Mouse (Mus musculus) myocyte (in vitro differentiated cells): ENCODE results near the gene Peli1. TPM values are rescaled to one million over a fixed set of nuclear protein-coding genes. Genes with fewer than 3 reads are reported as not detected.

ENCODE experiments used
- H3K27me3 ChIP-seq: one replicate; pipeline ENCODE4 v1.6.1; 2011; ENCODE audit not compliant: control insufficient read depth, insufficient read depth, insufficient read length
- H3K36me3 ChIP-seq: one replicate; pipeline ENCODE4 v1.6.1; 2011; ENCODE audit not compliant: control insufficient read depth, insufficient read depth
- H3K4me2 ChIP-seq: one replicate; pipeline ENCODE4 v1.6.1; 2011; ENCODE audit warnings: low read depth, control low read depth
- H3K4me3 ChIP-seq: one replicate; pipeline ENCODE4 v1.5.1; 2011; ENCODE audit warnings: mild to moderate bottlenecking, control low read depth, moderate library complexity
- H3K79me2 ChIP-seq: one replicate; pipeline ENCODE4 v1.6.1; 2011; ENCODE audit not compliant: control insufficient read depth, insufficient read depth
- H3ac ChIP-seq: one replicate; pipeline ENCODE4 v1.6.1; 2011; ENCODE audit not compliant: control insufficient read depth, insufficient read length
- CEBPB ChIP-seq: IDR thresholded peaks from 2 replicates; pipeline ENCODE4 v1.6.1; 2011; ENCODE audit warnings: mild to moderate bottlenecking, moderate library complexity; ENCODE audit not compliant: poor library complexity, insufficient read depth, severe bottlenecking
- E2F4 ChIP-seq: IDR thresholded peaks from one replicate; pipeline ENCODE4 v1.6.1; 2011; ENCODE audit warnings: mild to moderate bottlenecking, control low read depth, moderate library complexity; ENCODE audit not compliant: insufficient read depth
- MAX ChIP-seq: IDR thresholded peaks from one replicate; pipeline ENCODE4 v1.6.1; 2011; ENCODE audit warnings: low read depth, mild to moderate bottlenecking, control low read depth
- MYOD1 ChIP-seq, 3 experiments: IDR thresholded peaks; one replicate each; pipeline ENCODE4 v1.6.1; 2011; ENCODE audit warnings: control low read depth in 2 of 3, low read depth in 2 of 3, mild to moderate bottlenecking in 2 of 3, moderate library complexity in 1 of 3; ENCODE audit not compliant: insufficient read length in 2 of 3, control insufficient read depth in 1 of 3
- MYOG ChIP-seq, 3 experiments: IDR thresholded peaks; one replicate each; pipeline ENCODE4 v1.6.1; 2011; ENCODE audit warnings: control low read depth in 2 of 3, low read depth in 2 of 3, mild to moderate bottlenecking in 2 of 3; ENCODE audit not compliant: insufficient read length in 2 of 3, control insufficient read depth in 1 of 3, insufficient read depth in 1 of 3
- POLR2A ChIP-seq: IDR thresholded peaks from one replicate; pipeline ENCODE4 v1.6.1; 2011; ENCODE audit warnings: low read depth, mild to moderate bottlenecking, control low read depth, moderate library complexity; ENCODE audit not compliant: insufficient read length
- POLR2AphosphoS2 ChIP-seq: IDR thresholded peaks from one replicate; pipeline ENCODE4 v1.6.1; 2011; ENCODE audit warnings: low read depth, control low read depth; ENCODE audit not compliant: insufficient read length
- REST ChIP-seq: IDR thresholded peaks from one replicate; pipeline ENCODE4 v1.6.1; 2011; ENCODE audit warnings: mild to moderate bottlenecking, control low read depth, moderate library complexity; ENCODE audit not compliant: insufficient read depth, insufficient read length
- SRF ChIP-seq: IDR thresholded peaks from one replicate; pipeline ENCODE4 v1.6.1; 2011; ENCODE audit warnings: low read depth; ENCODE audit not compliant: control insufficient read depth, insufficient read length
- TCF12 ChIP-seq: IDR thresholded peaks from one replicate; pipeline ENCODE4 v1.6.1; 2011; ENCODE audit warnings: mild to moderate bottlenecking, control low read depth; ENCODE audit not compliant: poor library complexity, insufficient read depth, severe bottlenecking
- TCF3 ChIP-seq: IDR thresholded peaks from one replicate; pipeline ENCODE4 v1.6.1; 2011; ENCODE audit warnings: low read depth, control low read depth; ENCODE audit not compliant: insufficient read length
- USF1 ChIP-seq: IDR thresholded peaks from one replicate; pipeline ENCODE4 v1.6.1; 2011; ENCODE audit warnings: low read depth, mild to moderate bottlenecking, control low read depth, moderate library complexity
- polyA plus RNA-seq: library from polyadenylated mRNA; unstranded; fragments of >200 nt; fragmentation: generic; extraction: Trizol; gene quantifications from one replicate; pipeline ENCODE4 v1.2.1, GENCODE M21; 2012; ENCODE audit warnings: missing spikeins

The Peli1 gene
- polyA plus RNA-seq, 1 experiment = 3.3 TPM

GRCm38 (mm10) chr11:21098457-21098856 lies 7.4 kb downstream of the Peli1 start:
- Histone ChIP-seq H3K4me2 (no peak overlapping the region), H3K27me3 (no peaks in the 10 kb centered on the region), H3K79me2 (peaks cover 46% of the 10 kb centered on the region), H3K4me3 (no peak overlapping the region), H3ac (no peak overlapping the region), H3K36me3 (no peaks in the 10 kb centered on the region)
- no peak for TF ChIP-seq CEBPB
- no peak for TF ChIP-seq USF1

GRCm38 (mm10) chr11:21100704-21101103 lies 9.6 kb downstream of the Peli1 start:
- Histone ChIP-seq H3K79me2 (peaks cover 37% of the 10 kb centered on the region), H3ac (no peak overlapping the region), H3K36me3 (no peaks in the 10 kb centered on the region), H3K4me2 (no peak overlapping the region), H3K4me3 (no peak overlapping the region), H3K27me3 (no peaks in the 10 kb centered on the region)
- TF ChIP-seq TCF12 = no peak

GRCm38 (mm10) chr11:21101286-21101685 lies 10.2 kb downstream of the Peli1 start:
- Histone ChIP-seq H3K27me3 (no peaks in the 10 kb centered on the region), H3K36me3 (no peaks in the 10 kb centered on the region), H3K4me3 (no peak overlapping the region), H3K79me2 (peaks cover 31% of the 10 kb centered on the region), H3K4me2 (no peak overlapping the region), H3ac (no peak overlapping the region)
- no peak for TF ChIP-seq SRF
- TF ChIP-seq TCF3 = no peak
- no peak for TF ChIP-seq MAX
- no peak for TF ChIP-seq POLR2AphosphoS2
- no peak for TF ChIP-seq E2F4
- TF ChIP-seq REST = no peak
- no peak for TF ChIP-seq USF1
- TF ChIP-seq MYOG (IDR thresholded peaks at IDR 0.05; ENCODE audit: control insufficient read depth in 1 of 3, insufficient read depth in 1 of 3, insufficient read length in 2 of 3, low read depth in 2 of 3) = no peak
- no peak for TF ChIP-seq MYOD1 (IDR thresholded peaks at IDR 0.05; ENCODE audit: control insufficient read depth in 1 of 3, insufficient read length in 2 of 3, low read depth in 2 of 3)
- TF ChIP-seq CEBPB = no peak
- no peak for TF ChIP-seq TCF12
- TF ChIP-seq POLR2A = no peak

GRCm38 (mm10) chr11:21102273-21103005 lies 11.3 kb downstream of the Peli1 start:
- TF ChIP-seq POLR2AphosphoS2 (no peak), E2F4 (no peak), MYOG (IDR thresholded peaks at IDR 0.05; ENCODE audit: control insufficient read depth in 1 of 3, insufficient read depth in 1 of 3, insufficient read length in 2 of 3, low read depth in 2 of 3) (no peak), TCF12 (no peak)
- Histone ChIP-seq H3K79me2 (peaks cover 25% of the 10 kb centered on the region), H3K4me3 (no peak overlapping the region), H3K27me3 (no peaks in the 10 kb centered on the region), H3ac (no peak overlapping the region), H3K4me2 (no peak overlapping the region), H3K36me3 (no peaks in the 10 kb centered on the region)

GRCm38 (mm10) chr11:21103186-21103585 lies 12.1 kb downstream of the Peli1 start:
- no peak overlapping the region for H3K4me2 ChIP-seq
- H3K4me3 ChIP-seq = no peak overlapping the region
- no peak for TF ChIP-seq CEBPB
- TF ChIP-seq POLR2AphosphoS2 = no peak
- TF ChIP-seq MAX = no peak
- no peak for TF ChIP-seq USF1
- no peak for TF ChIP-seq REST
- TF ChIP-seq TCF12 = no peak
- no peak for TF ChIP-seq SRF
- no peak for TF ChIP-seq MYOD1 (IDR thresholded peaks at IDR 0.05; ENCODE audit: control insufficient read depth in 1 of 3, insufficient read length in 2 of 3, low read depth in 2 of 3)
- no peak for TF ChIP-seq TCF3
- H3K79me2 ChIP-seq = peaks cover 25% of the 10 kb centered on the region
- H3K36me3 ChIP-seq = no peaks in the 10 kb centered on the region
- no peak overlapping the region for H3ac ChIP-seq
- H3K27me3 ChIP-seq = no peaks in the 10 kb centered on the region

- no peak overlapping the region for H3K4me2 ChIP-seq
- H3K27me3 ChIP-seq = no peaks in the 10 kb centered on the region
- H3K79me2 ChIP-seq = peaks cover 14% of the 10 kb centered on the region
- TF ChIP-seq MAX (no peak), MYOG (IDR thresholded peaks at IDR 0.05; ENCODE audit: control insufficient read depth in 1 of 3, insufficient read depth in 1 of 3, insufficient read length in 2 of 3, low read depth in 2 of 3) (no peak), TCF12 (no peak), USF1 (no peak), POLR2AphosphoS2 (no peak), SRF (no peak), POLR2A (no peak), TCF3 (no peak), MYOD1 (IDR thresholded peaks at IDR 0.05; ENCODE audit: control insufficient read depth in 1 of 3, insufficient read length in 2 of 3, low read depth in 2 of 3) (no peak), E2F4 (no peak), REST (no peak), CEBPB (no peak)
- no peak overlapping the region for H3K4me3 ChIP-seq
- H3ac ChIP-seq = no peak overlapping the region
- no peaks in the 10 kb centered on the region for H3K36me3 ChIP-seq
Measured at GRCm38 (mm10) chr11:21105393-21105792, 14.3 kb downstream of the Peli1 start.
